Mouse (Mus musculus): Measurements from ENCODE around the gene Ccdc194.

Ccdc194 gene

DNA sequence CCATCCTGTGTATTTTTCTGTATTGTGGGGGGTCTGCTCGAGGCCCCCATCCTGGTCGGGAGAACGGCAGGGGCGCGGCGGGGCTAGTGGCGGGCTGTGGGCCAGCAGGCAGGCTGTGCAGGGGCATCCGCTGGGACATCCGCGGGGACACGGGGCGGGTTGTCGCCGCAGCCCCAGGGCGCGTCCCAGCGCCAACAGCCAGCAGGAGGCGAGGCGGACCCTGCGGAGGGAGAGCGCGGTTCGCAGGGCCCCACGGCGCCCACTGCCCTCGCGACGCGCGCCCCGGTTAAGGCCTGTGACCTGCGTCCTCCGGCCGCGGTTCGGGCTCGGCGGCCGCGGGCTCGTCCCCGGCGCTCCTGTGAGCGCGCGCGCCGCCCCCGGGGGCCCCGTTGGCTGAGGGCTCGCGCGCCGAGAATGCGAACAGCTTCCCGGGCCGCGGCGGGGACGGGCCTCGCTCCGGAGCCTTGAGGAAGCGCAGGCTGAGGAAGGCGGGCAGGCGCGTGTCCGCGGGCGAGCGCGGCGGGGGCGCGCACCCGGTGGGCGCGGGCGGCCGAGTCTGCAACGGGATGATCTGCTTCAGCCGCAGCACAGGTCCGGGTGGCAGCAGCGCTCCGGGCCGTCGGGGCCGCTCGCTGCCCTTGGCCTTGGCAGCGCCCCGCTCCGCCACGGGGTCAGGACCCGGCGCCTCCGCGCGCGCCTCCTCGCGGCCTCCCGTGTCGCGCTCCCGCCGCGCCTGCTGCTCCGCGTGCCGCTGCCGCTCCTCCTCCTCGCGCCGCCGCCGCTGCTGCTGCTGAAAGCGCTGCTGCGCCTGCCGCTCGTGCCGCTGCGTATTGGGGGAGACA lies 49.2 kb downstream of the Ccdc194 start:
- peak; percentile 72 to 73 for DNase-seq (ENCODE audit: low spot score in 2 of 2)

- no peak for DNase-seq (ENCODE audit: low spot score in 2 of 2)
Observed at GRCm38 (mm10) chr8:71475702-71476075, 49.8 kb downstream of the Ccdc194 start.

DNA sequence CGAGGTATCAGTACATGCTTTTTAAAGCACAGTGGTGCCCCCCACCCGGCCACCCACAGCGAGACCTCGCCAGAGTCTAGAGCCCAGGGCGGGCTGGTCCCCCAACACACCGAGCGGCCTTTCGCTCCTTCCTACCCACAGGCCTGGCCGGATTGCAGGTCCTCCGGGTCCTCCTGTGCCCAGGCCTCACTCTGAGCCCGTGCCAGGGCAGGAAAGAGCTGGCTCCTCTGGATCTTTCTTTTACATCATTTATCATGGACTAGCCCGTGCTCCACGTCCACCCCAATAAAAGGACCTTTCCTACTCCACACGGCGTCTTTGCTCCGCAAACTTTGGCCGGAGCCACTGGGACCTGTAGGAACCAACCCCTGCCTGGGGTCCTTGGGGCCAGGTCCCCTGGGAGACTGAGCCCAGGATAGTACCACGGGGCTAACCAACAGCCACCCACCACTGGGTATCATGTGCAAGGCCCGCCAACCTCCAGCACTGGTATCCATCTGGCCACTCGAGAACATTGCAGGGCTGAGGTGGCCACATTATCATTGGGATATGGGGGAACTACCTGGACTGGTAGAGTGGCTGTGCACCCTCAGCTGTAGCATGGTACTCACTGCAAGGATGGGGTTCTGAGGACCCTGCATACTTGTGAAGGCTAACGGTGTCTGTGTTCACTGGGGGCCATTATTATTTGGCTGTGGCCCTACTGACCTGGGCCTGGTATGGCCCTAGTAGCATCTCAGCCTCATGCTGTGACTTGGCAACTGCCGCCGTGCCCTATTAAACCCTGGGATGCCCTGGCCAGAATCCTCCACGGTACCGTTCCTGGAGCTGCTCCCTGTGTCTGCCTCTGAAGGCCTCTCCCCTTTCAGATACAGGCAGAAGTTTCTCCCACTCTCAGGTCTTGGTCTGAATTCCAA lies 50.5 kb downstream of the Ccdc194 start:
- DNase-seq (ENCODE audit: low spot score in 2 of 2): no peak

DNA sequence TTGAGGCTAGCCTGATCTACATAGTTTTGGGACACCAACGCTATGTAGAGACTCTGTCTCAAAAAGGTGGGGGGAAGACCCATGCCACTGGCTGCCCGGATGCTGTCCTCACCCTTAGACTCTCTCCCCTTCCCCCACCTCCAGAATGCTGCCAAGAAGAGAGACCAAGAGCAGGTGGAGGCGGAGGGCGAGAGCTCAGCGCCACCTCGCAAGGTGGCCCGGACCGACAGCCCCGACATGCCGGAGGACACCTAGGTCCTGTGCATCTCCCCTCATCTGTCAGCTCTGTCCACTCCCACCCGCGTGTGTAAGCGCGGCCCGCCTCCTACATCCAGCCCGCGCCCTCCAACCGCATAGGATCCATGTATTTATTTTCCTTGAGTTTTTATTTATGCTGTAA lies 51.2 kb downstream of the Ccdc194 start:
- DNase-seq (ENCODE audit: low spot score in 2 of 2): no peak

DNA sequence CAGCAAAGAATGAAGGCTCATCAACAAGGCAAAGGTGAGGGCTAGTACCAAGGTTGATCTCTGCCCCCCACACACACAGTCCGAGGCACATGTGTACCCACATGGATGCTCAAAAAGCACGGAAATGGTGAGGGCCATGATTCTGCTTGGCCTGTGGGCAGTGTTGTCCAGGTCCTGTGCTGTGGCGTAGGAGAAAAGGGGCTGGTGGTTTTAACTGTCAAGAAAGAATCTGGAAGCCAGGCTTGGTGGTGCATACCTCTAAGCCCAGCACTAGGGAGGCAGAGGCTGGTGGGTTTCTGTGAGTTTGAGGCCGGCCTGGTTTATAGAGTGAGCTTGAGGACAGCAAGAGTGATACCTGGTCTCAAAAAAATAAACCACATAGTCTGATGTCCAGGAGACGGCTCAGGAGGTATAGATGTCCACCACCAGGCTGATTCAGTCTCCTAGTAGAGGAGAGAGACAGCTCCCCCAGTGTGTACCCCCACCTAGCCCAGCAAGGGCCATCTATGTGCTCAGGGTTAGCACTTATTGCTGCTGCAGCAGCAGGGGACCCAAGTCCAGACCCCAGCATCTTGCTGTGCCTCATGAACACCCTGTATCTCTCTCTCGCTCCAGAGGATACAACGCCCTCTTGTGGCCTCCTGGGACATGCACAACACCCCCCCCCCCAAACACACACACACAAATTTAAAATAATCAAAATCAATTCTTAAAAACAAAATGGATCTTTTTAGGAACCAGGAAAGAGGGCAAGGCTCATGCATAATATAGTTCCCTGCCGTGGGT lies 52.7 kb downstream of the Ccdc194 start:
- DNase-seq (ENCODE audit: low spot score in 2 of 2): no peak

- DNase-seq (ENCODE audit: low spot score in 2 of 2): no peak
Observed at GRCm38 (mm10) chr8:71471861-71472260, 53.6 kb downstream of the Ccdc194 start.

DNA sequence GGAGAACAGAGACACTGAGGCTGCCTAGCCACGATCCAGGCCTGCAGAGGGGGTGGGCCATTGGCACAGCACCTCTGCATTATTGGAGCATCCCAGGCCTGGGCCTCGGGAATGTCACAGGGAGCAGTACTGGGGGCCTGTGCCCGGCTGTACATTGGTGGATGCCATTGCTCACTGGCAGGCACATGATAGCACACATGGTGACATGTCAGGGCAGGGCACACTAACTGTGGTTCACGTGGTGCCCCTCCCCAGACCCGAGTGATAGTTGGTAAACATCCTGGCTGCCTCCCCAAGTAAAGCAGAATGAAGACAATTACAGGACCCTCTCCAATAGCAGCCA lies 54.6 kb downstream of the Ccdc194 start:
- DNase-seq (ENCODE audit: low spot score in 2 of 2): no peak

DNA sequence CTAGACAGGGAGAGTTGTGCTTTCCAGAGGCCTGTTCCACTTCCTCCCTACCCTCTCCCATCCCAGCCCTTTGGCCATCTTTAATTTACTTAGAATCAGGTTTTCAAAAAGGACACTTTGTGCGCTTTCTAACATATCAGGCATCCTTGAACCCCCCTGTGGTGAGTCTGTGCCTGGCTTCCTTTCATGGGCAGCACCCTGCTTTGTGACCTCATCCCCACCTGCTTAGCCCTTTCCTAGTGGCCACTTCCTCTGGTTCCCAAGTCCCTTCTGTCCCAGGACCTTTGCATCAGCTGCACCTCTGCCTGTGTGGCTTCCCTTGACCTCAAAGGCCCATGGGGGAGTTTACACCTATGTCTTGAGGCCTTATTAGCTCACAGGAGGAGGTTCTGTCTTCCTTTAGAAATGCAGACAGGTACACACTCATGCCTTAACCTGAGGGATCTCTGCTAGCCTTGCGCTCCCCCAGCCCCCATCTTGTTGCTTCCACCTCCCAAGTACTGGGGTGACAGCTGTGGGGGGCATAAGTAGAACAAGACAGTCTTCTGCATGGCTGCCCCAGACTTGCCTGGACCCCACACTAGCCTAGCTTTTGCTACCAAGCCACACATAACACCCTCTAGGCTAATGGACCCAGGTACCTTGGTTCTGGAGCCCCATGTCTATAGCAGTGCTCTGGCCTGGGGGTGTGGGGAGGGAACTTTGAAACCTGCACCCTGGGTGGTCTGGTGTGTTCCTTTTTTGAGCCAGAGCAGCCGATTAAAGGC lies 55.2 kb downstream of the Ccdc194 start:
- no peak for DNase-seq (ENCODE audit: low spot score in 2 of 2)

All from spleen, postnatal 36 days (tissue).